Mouse (Mus musculus) embryonic facial prominence, embryonic 14.5 days (tissue): ENCODE measurements around the gene Nsmce1. TPM values are rescaled to one million over a fixed set of nuclear protein-coding genes. Genes with fewer than 3 reads are reported as not detected.

Experiments used
- ATAC-seq: fragments of 200-750 bp; cut with Nextera tagmentation; 2 replicates; pipeline ENCODE4 v1.8.0; 2017; ENCODE audit warnings: low read depth, moderate number of reproducible peaks, moderate TSS enrichment
- DNase-seq: peaks from one replicate; pipeline ENCODE4 v3.0.0-alpha.2; 2015; ENCODE audit warnings: low spot score
- H3K27ac ChIP-seq: fragments of 300-500 bp; sonication (generic); replicated peaks from 2 replicates; pipeline ENCODE4 v1.5.1; 2014; ENCODE audit warnings: low read depth, mild to moderate bottlenecking, low read length, moderate library complexity
- H3K27me3 ChIP-seq: fragments of 300-500 bp; sonication (generic); replicated peaks from 2 replicates; pipeline ENCODE4 v1.6.1; 2014; ENCODE audit warnings: low read length; ENCODE audit not compliant: control insufficient read depth, insufficient read depth
- H3K36me3 ChIP-seq: fragments of 300-500 bp; sonication (generic); 2 replicates; pipeline ENCODE4 v1.6.1; 2014; ENCODE audit warnings: low read length, mixed read lengths; ENCODE audit not compliant: control insufficient read depth, insufficient read depth
- H3K4me1 ChIP-seq: fragments of 300-500 bp; sonication (generic); 2 replicates; pipeline ENCODE4 v1.6.1; 2014; ENCODE audit warnings: antibody characterized with exemption, low read length; ENCODE audit not compliant: control insufficient read depth, insufficient read depth
- H3K4me2 ChIP-seq: fragments of 300-500 bp; sonication (generic); 2 replicates; pipeline ENCODE4 v1.6.1; 2014; ENCODE audit warnings: low read depth, mild to moderate bottlenecking, low read length, moderate library complexity, mixed read lengths
- H3K4me3 ChIP-seq: fragments of 300-500 bp; sonication (generic); 2 replicates; pipeline ENCODE4 v1.5.1; 2014; ENCODE audit warnings: low read depth, mild to moderate bottlenecking, low read length
- H3K9ac ChIP-seq: fragments of 300-500 bp; sonication (generic); 2 replicates; pipeline ENCODE4 v1.6.1; 2014; ENCODE audit warnings: low read depth, mild to moderate bottlenecking, low read length, moderate library complexity, mixed read lengths
- H3K9me3 ChIP-seq: fragments of 300-500 bp; sonication (generic); 2 replicates; pipeline ENCODE4 v1.6.1; 2016; ENCODE audit warnings: low read length; ENCODE audit not compliant: control insufficient read depth
- WGBS: fragments of 180-500 bp; shearing (Covaris S2); extraction: QIAGEN DNeasy Blood & Tissue Kit; methylation state at CpG from one replicate; pipeline ENCODE4 v1.1.7; 2014; 5-methylcytosine and 5-hydroxymethylcytosine counted together
- polyA plus RNA-seq: library from polyadenylated mRNA; unstranded; fragments of >200 nt; fragmentation: Nextera tagmentation; extraction: Ambion mirVana; gene quantifications from 2 replicates; pipeline ENCODE4 v1.2.1, GENCODE M21; 2014

Nsmce1 gene
- polyA plus RNA-seq: 115 and 116 TPM in 2 replicates

- Histone ChIP-seq H3K9me3 (no peaks in the 10 kb centered on the region), H3K27me3 (no peaks in the 10 kb centered on the region), H3K9ac (peak within 1 kb of the TSS; percentile 86), H3K4me3 (peak within 1 kb of the TSS; percentile 73), H3K27ac (peak within 1 kb of the TSS; percentile 91), H3K36me3 (peaks cover 5% of the 10 kb centered on the region; the same call in 1 of the 2 replicates), H3K4me1 (peaks cover 11% of the 10 kb centered on the region; the same call in 1 of the 2 replicates), H3K4me2 (peak within 1 kb of the TSS; percentile 84)
- DNase-seq (peak; percentile 99), ATAC-seq (peak; percentile 99)
- under 1% methylated on average over 55 of the region's 56 CpGs for WGBS
Observed at GRCm38 (mm10) chr7:125490947-125491735, at the start of gene Nsmce1. TSS of gene Nsmce1 (minus strand) at chr7:125491596.

- H3K36me3 ChIP-seq: no peaks in the 10 kb centered on the region
- ATAC-seq: no peak
- H3K9me3 ChIP-seq: no peaks in the 10 kb centered on the region
- no peak overlapping the region for H3K9ac ChIP-seq
- 92% methylated on average over 1 of the region's 1 CpGs for WGBS
- no peaks in the 10 kb centered on the region for H3K27me3 ChIP-seq
- DNase-seq: no peak
- H3K4me3 ChIP-seq: no peak overlapping the region
- no peaks in the 10 kb centered on the region for H3K4me1 ChIP-seq
- no peak overlapping the region for H3K27ac ChIP-seq
- H3K4me2 ChIP-seq: no peak overlapping the region
Observed at GRCm38 (mm10) chr7:125541026-125541425, 49.6 kb upstream of the Nsmce1 start.

- peaks cover 4% of the 10 kb centered on the region for H3K9me3 ChIP-seq
- H3K4me3 ChIP-seq: no peak overlapping the region
- H3K4me2 ChIP-seq: no peak overlapping the region
- DNase-seq: no peak
- 87% methylated on average over 3 of the region's 3 CpGs for WGBS
- no peaks in the 10 kb centered on the region for H3K27me3 ChIP-seq
- no peak overlapping the region for H3K27ac ChIP-seq
- no peaks in the 10 kb centered on the region for H3K36me3 ChIP-seq
- H3K4me1 ChIP-seq: no peaks in the 10 kb centered on the region
- H3K9ac ChIP-seq: no peak overlapping the region
- no peak for ATAC-seq
Observed at GRCm38 (mm10) chr7:125539351-125539750, 48.0 kb upstream of the Nsmce1 start.

GRCm38 (mm10) chr7:125527901-125528580 lies 36.6 kb upstream of the Nsmce1 start:
- WGBS: 78% methylated on average over 9 of the region's 9 CpGs
- Histone ChIP-seq H3K27me3 (no peaks in the 10 kb centered on the region), H3K4me3 (no peak overlapping the region), H3K4me1 (no peaks in the 10 kb centered on the region), H3K9me3 (no peaks in the 10 kb centered on the region), H3K4me2 (no peak overlapping the region), H3K9ac (no peak overlapping the region), H3K36me3 (no peaks in the 10 kb centered on the region), H3K27ac (no peak overlapping the region)
- ATAC-seq: no peak
- DNase-seq: no peak

GRCm38 (mm10) chr7:125527186-125527585 lies 35.8 kb upstream of the Nsmce1 start:
- no peak overlapping the region for H3K4me2 ChIP-seq
- H3K27me3 ChIP-seq: no peaks in the 10 kb centered on the region
- DNase-seq (no peak), ATAC-seq (no peak)
- no peak overlapping the region for H3K9ac ChIP-seq
- WGBS: 87% methylated on average over 5 of the region's 6 CpGs
- H3K9me3 ChIP-seq: no peaks in the 10 kb centered on the region
- H3K4me1 ChIP-seq: no peaks in the 10 kb centered on the region
- H3K4me3 ChIP-seq: no peak overlapping the region
- no peak overlapping the region for H3K27ac ChIP-seq
- no peaks in the 10 kb centered on the region for H3K36me3 ChIP-seq

- ATAC-seq (no peak), DNase-seq (no peak)
- 87% methylated on average over 3 of the region's 3 CpGs for WGBS
- no peaks in the 10 kb centered on the region for H3K27me3 ChIP-seq
- H3K9ac ChIP-seq: no peak overlapping the region
- H3K4me2 ChIP-seq: no peak overlapping the region
- no peak overlapping the region for H3K27ac ChIP-seq
- no peaks in the 10 kb centered on the region for H3K36me3 ChIP-seq
- H3K9me3 ChIP-seq: no peaks in the 10 kb centered on the region
- H3K4me1 ChIP-seq: no peaks in the 10 kb centered on the region
- no peak overlapping the region for H3K4me3 ChIP-seq
Observed at GRCm38 (mm10) chr7:125523051-125523450, 31.7 kb upstream of the Nsmce1 start.

- DNase-seq (no peak), ATAC-seq (no peak)
- H3K27me3 ChIP-seq: no peaks in the 10 kb centered on the region
- H3K4me1 ChIP-seq: peaks cover 16% of the 10 kb centered on the region
- no peak overlapping the region for H3K4me2 ChIP-seq
- no peak overlapping the region for H3K9ac ChIP-seq
- no peaks in the 10 kb centered on the region for H3K9me3 ChIP-seq
- H3K4me3 ChIP-seq: no peak overlapping the region
- H3K27ac ChIP-seq: no peak overlapping the region
- H3K36me3 ChIP-seq: no peaks in the 10 kb centered on the region
- WGBS: 79% methylated on average over 3 of the region's 3 CpGs
Observed at GRCm38 (mm10) chr7:125519715-125520114, 28.3 kb upstream of the Nsmce1 start.

- 0 out of 2 replicates have a peak, but pooled peaks have one; percentile 18 for ATAC-seq
- no peak overlapping the region for H3K4me2 ChIP-seq
- H3K27ac ChIP-seq: no peak overlapping the region; the same call in 1 of the 2 replicates
- H3K4me1 ChIP-seq: peaks cover 17% of the 10 kb centered on the region
- peak; percentile 68 for DNase-seq
- 54% methylated on average over 6 of the region's 6 CpGs for WGBS
- no peaks in the 10 kb centered on the region for H3K36me3 ChIP-seq
- no peak overlapping the region for H3K4me3 ChIP-seq
- no peaks in the 10 kb centered on the region for H3K9me3 ChIP-seq
- no peaks in the 10 kb centered on the region for H3K27me3 ChIP-seq
- H3K9ac ChIP-seq: no peak overlapping the region
Observed at GRCm38 (mm10) chr7:125517470-125517869, 26.1 kb upstream of the Nsmce1 start.
